Mouse (Mus musculus): ENCODE measurements around the gene Zgrf1.

Gene Zgrf1

DNA sequence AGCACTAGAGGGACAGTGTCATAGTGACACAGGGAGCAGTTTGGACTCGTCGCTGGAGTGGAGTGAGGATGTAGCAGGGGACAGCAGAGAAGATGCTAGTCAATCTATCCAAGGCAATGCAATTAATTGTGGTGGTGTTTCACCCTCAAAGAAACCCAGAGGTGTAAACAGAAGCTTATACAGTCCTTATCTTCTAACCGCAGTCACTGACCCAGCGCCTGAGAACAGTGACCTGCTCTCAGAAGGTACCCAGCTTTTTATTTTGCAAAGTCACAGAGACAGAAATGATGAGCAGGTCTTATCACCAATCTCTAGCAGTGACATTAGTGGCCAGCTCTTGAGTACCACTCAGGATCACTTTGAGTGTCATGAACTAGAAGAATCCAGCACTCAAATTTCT is 9.7 kb downstream of the Zgrf1 start:
- DNase-seq (ENCODE audit: low read depth), result no peak

DNA sequence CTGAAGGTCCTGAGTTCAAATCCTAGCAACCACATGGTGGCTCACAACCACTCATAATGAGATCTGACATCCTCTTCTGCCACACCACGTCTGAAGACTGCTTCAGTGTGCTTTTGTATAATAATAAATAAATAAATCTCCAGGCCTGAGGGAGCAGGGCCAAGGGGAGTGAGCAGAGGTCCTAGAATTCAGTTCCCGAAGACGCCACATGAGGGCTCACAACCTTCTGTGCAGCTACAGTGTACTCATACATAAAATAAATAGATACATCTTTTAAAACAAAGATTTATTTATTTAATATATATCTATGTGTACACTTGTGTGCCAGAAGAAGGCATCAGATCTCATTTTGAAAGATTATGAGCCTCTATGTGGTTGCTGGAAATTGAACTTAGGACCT is 11.8 kb downstream of the Zgrf1 start:
- DNase-seq (ENCODE audit: low read depth), result no peak

DNA sequence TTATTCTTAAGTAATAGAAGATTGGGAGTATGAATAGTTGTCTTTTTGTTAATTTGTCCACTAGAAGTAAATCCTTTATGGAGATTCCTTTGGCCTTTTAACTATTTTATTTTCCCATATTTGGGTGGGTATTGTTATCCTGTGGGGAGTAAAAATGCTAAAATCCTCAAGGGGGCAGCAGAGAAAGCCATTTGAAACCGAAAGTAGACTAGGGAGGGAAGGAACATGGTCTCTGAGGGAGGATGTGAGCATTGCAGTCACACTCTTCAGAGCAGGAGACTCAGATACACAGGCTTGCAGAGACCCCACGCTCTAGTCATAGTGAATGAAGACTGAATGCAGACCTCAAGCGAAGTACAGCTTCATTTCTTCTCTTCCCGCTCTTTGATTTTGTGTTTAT is 19.3 kb downstream of the Zgrf1 start:
- peak; percentile 63 for DNase-seq (ENCODE audit: low read depth)

DNA sequence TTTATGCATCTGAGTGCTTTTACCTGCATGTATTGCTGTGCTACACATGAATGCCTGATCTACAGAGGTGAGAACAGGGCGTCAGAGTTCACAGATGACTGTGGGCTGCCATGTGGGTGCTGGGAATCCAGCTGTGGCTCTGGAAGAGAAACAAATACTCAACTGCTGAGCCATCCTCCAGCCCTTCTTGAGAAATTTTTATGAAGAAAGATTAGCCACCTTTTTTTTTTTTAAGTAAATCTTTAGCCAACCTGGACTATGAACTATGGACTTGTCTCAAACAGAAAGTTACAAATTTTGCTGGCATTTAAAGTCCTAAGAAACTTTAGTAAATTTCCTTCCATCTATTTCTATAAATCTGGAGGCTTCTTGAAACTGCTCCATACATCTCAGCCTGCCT is 43.8 kb downstream of the Zgrf1 start:
- DNase-seq (ENCODE audit: low read depth), result no peak

DNA sequence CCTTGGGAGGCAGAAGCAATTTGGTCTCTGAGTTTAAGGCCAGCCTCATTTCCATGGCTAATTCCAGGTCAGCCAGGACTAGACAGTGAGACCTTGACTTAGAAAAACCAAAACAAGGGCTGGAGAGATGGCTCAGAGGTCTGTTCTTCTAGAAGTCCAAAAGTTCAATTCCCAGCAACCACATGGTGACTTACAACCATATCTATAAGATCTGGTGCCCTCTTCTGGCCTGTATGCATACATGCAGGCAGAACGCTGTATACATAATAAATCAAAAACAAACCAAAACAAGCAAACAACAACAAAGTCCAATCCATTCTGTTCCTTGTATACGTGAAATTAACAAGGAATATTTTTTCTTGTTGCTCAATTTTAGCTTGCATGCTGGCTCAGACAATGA is 54.8 kb downstream of the Zgrf1 start:
- DNase-seq (ENCODE audit: low read depth), result no peak

DNA sequence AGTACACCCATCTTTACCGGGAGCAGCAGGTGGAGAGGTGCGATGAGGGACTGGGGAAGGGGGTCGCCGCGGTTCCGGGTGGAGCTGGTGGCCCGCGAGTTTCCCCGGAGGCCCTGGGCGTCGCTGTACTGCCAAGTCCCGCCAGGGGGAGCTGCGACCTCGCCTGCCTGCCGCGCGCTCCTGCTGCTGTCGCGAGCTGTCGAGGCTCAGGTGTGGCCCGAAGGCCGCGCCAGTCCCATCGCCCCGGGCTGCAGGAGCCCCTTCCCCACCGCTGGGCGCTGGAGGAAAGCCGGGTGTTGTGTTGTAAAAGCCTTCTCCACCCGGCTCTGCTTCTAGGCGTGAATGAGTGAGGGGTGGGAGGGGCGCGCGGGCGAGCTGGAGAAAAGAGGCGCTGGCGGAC is 72.0 kb downstream of the Zgrf1 start:
- DNase-seq (ENCODE audit: low read depth), result peak; percentile 47

DNA sequence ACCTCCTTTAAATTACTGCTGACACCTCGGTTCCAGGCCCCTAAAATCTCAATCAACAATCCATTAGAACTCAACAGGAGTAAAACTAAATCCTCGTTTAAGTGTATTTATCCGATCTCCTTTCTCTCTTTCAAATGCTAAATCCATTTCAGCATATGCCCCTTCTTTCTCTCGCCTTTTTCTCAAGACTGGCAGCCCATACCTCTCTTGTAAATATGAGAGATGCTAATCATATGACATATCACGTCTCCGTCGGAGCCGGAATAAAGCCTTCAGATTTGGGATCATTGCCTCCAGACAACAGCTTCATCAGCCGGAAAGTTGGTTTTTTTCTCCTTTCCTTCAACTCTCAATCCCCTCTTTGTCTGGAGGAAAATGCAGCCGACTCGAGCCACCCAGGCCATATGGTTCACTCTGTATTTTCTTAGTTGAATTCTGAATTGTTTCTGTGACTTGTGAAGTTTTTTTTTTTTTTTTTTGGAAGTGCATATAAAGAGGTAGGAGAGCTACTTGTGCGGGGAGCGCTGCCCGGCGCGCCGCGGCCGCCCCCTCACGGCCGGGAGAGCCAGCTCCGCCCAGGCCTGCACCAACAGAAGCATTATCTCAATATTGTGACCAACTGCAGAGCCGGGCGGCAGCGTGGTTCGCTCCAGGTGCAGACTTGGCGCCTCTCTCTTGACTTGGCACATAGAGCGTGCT is 72.6 kb downstream of the Zgrf1 start:
- DNase-seq (ENCODE audit: low read depth), result no peak

DNA sequence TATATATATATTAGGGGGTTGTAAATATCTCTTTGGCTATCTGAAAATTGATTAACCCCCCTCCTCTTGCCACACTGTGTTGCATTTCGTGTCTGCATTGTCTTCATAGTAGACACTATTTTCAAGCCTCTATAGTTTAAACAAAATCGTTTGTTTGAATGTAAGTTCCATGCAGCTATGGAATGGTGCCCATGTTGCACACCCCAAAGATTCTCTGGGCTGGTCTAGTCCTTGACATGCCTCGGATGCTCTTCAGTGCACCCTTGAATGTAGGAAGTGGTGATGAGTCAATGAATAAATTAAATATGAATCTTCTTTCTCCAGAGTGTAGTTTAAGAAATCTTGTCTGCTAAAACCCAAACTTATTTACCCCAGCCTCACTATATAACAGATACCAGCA is 73.2 kb downstream of the Zgrf1 start:
- DNase-seq (ENCODE audit: low read depth), result no peak

DNA sequence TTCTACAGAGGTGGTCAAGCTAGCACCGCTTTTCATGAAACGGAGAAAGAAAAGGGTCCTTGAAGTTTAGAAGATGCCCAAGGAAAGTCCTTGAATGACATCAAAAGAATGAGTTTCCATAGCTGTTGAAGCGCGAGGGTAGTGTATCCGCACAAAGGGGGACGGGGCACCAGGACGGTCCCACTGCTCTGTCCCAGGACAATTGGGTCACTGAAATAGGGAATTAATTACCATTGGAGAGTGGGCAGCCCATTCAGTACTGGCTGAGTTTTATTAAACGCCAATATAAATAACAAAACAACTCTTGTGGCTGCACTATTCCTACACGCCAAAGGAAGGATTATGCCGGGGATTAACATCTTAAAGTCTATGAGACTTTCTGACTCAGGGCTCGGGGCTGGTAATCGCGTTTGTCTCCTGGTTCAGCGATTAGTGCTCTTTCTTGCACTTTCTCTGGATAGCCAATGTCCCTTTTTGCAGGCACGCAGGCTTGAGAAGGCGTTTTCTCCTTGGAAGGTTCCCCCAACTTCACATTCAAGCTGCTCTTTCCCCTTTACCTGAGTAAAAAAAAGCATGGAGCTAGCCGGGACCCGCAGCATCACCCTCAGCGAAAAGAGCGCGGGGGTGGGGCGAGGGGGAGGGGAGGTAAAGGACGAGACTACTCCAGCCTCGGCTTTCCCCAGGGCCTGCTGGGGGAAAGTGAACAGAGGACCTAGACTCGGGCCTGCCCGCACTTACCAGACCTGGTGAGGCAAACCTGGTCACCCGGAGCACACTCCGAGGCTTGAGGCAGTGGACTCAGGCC is 74.1 kb downstream of the Zgrf1 start:
- DNase-seq (ENCODE audit: low read depth), result no peak

DNA sequence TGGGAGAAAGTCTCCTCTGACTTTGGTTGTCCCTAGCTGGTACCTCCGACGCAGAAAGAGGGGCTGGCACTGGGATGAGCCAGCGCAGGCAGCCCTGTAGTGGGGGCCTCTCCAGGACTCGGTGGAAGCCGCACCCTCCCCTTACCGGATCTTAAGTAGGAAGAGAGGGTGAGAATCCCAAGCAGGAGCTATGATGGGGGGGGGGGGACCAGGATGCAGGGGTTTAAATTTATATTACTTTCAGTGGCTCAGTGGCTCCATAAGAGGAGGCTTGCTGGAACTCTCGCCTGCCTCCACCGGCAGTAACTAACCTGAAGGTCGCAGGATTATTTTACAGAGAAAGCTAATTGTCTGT is 74.6 kb downstream of the Zgrf1 start:
- no peak for DNase-seq (ENCODE audit: low read depth)

DNA sequence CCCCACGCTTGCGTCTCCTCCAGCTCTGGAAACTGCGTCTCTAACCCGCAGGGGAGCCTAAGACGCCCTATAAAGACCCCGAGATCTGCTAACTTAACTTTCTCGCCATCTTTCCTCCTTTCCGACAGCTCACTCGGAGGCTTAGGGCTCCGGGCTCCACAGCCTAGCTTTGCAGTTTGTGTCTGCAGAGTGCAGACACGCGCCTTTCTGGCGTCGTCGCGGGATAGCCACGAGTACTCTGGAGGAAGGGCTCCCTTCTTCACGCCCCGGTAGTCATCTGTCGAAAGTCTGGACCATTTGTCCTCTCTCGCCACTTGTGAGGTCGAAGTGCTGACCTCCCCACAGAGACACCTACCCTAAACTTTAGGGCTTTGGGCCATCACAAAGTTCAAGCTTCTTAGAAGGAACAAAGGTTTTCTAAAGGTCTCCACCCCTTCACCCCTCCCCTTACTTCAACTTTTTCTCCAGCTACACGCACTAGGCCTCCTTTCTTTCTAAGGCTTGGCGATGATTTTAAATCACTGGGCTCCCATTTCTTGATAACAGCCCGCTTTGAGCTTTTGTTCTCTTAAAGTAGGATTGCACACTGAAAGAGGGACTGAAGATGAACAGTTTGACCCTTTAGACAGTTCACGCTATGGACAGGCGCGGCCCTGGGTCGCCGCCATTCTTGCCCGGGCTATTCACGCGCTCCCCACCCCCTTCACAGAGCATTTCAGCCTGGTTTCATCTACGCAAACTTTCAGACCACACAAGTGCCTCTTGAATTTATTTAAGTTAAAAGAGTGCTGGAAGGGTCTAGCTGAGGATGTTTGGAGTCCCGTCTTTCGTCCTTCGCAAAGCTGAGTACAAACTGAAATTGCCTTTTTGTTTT is 75.3 kb downstream of the Zgrf1 start:
- DNase-seq (ENCODE audit: low read depth), result no peak

DNA sequence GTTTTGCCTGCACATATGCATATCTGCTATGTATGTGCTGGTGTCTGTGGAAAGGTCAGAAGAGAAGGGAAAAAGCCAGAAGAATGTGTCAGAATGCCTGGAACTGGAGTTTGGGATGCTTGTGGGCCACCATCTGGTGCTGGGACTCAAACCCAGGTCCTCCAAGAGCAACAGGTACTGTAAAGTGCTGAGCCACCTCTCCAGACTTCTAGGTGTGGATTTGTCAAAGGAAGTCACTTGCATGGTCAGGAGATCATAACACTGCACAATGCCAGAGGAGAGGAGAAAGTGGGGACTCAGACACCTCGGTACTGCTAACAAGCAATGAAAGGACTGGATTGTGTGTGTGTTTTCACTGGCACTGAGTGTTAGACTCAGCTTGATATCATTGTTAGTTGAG is 76.9 kb downstream of the Zgrf1 start:
- no peak for DNase-seq (ENCODE audit: low read depth)

DNA sequence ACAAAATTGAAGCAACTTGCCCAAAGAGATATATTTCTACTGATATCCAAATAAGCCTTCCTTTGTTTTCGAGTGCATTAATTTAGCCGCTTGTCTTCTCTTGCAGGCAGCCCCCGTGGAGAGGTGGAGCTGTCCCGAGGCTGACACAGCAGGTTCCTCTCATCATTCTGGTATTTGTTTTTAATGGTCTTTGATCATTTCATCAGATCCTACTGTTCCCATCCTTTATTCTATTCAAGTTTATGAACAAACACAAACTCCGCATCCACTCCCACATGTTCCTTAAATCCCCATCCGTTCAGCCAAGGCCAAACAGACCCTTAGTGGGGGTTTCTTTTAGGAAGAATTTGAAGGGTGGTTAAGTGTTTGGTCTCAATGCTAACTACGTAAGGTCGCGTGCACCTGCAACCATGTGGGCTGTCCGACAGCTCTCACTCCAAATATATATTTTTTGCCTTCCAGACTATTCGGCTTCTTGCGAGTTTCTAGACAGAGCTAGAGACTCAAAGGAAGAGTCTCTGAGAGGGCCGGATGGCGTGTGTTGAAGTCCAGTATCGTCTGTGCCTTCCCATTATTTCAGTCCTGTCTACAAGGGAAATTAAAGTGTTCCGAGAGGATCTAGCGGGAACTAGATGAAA is 77.6 kb downstream of the Zgrf1 start:
- DNase-seq (ENCODE audit: low read depth), result no peak

DNA sequence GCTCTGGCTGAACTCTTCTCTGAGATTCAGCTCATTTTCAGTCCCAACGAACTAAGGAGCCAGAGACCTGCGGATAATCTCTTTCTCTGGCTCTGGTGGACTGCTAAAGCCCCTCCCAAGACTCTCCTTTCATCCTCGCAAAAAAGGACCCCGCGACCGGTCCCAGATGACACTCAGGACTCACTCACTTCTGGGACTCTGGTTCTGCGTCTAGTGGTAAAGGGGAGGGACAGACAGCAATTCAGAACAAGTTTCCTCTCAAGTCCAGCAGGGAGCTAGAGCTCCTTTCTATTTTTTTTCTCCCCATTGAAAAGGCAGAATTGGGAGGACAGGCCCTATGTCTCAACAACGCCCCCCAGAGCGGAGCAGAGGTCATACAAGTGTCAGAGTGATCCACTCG is 78.3 kb downstream of the Zgrf1 start:
- no peak for DNase-seq (ENCODE audit: low read depth)

DNA sequence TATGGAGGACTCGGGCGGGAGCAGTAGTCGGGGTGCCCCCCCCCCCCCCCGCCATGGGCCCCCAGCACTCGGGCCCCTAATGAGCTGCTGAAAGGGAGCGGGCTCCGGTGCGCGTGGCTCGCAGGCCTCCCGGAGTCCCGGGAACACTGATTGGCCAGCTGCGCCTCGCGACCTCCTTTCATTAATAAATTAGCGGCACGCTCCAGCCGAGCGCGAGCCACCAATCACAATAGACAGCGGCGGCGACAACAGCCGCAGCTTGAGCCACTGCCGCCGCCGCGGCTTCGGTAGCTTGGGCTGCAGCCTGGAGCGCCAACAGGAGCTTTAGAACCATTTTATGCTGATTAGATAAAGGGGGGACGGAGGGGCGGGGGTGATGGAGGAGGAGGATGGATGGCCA is 79.2 kb downstream of the Zgrf1 start:
- DNase-seq (ENCODE audit: low read depth), result no peak

DNA sequence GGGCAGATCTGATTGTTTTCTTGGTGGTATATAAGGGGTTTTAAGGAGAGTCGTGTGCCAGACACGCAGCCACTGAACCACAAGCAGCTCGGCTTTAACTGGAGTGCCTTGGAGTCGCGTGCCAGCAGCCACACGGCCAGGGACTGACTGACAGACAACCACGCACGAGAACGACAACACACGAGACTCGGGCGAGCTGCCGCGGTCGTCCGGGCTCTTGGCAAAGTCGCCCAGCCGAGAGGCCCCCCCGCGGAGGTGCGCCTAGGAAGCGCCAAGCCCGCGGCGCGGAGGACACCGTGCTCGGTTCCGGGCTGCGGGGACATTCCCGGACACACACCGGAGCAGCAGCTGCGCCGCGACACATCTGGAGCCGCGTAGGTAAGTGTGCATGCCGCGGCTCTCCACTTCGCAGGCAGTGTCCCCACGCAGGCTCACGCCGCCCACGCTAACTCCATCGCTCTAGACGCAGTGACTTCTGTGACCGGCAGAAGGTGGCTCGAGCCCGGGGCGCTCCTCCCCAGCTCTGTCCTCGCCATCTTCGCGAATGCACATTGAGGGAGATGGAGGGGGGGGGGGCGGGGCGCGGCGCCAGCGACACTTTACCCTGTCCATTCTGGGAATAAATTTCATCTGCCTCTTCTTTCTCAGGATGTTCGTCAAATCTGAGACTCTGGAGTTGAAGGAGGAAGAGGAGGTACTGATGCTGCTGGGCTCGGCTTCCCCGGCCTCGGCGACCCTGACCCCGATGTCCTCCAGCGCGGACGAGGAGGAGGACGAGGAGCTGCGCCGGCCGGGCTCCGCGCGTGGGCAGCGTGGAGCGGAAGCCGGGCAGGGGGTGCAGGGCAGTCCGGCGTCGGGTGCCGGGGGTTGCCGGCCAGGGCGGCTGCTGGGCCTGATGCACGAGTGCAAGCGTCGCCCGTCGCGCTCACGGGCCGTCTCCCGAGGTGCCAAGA is 80.1 kb downstream of the Zgrf1 start, which contains the start of gene Neurog2:
TSS of gene Neurog2 (plus strand) at position 56 of the 953 bp plus-strand sequence.
- DNase-seq (ENCODE audit: low read depth), result no peak

DNA sequence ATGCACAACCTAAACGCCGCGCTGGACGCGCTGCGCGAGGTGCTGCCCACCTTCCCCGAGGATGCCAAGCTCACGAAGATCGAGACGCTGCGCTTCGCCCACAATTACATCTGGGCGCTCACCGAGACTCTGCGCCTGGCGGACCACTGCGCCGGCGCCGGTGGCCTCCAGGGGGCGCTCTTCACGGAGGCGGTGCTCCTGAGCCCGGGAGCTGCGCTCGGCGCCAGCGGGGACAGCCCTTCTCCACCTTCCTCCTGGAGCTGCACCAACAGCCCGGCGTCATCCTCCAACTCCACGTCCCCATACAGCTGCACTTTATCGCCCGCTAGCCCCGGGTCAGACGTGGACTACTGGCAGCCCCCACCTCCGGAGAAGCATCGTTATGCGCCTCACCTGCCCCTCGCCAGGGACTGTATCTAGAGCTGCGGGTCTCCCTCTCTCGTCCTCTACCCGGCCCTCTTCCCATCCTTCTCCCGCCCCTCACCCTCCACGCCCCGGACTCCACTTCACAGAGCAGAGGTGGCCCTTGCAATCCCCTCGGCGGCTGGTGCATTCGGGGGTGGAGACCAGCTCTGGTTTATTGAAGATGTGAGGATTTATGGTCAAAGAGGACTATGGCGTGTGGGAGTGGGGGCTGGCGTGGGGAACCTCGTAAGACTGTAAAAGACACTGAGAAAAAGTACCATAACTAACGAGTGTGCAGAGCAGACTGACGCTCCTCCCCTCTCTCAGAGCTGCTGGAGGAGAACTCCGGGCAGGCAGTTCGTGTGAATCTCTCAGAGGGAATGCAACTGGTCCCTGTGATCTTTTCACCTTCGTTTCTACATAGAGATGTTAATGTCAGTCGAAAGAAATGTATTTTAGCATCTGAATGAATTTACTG is 81.1 kb downstream of the Zgrf1 start:
- peak; percentile 57 for DNase-seq (ENCODE audit: low read depth)

DNA sequence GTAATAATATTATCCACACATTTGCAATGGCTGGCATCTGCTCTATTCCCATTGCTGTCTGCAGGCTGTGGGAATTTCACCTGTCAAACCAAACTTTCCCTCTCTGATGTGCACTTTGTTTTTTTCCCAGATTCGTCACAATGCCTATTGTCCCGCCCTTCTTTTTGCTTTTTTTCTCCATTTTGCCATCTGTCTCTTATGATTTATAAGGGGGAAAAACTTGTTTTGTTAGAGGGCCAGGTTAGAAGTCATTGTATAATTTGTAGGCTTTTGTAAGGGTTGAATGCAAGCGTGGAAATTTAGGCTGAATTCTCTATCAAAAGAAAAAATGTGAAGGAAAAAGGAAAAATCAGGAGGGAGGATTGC is 81.7 kb downstream of the Zgrf1 start:
- no peak for DNase-seq (ENCODE audit: low read depth)

DNA sequence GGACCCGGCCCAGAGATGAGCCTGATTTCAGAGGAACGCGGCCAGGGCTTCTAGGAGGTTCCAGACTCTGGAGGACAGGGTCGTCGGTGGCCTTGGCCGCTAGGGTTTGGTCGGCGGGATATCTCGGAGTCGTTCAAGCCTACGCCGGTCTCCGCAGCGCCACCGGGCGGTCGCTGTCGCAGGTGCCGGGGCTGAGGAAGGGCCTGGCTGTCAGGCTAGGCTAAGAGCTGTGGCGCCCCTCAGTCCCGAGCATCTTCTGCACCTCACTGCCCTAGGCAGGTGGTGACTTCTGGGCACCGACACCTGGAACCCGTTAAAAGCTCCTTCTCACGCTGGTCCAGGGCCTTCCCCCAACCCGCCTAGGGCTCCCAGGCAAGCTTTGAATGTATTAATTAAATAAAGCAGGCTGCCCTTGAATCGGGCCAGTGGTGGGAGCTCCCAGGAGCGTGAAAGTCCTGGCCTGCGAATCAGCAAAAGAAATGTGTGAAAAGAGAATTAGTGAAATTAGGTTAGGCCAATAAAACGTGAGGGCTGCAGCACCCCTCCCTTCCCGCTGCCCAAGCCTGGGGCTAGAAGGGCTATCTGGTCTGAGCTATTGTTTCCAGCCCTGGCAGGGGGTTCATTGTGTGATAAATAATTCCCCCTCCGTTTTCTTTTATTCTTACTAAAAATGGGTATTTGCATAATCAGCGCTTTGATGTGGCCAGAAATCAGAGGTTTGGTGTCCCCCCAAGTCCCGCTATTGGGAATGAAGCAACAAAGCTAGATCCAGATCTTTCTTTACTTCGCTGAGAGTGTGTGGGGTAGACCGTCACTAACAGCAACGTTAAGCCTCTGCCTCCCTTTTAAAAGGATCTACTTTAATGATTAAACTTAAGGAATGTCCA is 86.8 kb downstream of the Zgrf1 start:
- DNase-seq (ENCODE audit: low read depth), result peak; percentile 54

Measured in c-Kit-positive CD71-negative TER-119-negative erythroid progenitor cells, embryonic 14.5 days (primary cell).